Mouse (Mus musculus) forebrain, embryonic 11.5 days (tissue): ENCODE measurements around the gene Eid3. TPM values are rescaled to one million over a fixed set of nuclear protein-coding genes. Genes with fewer than 3 reads are reported as not detected.

Experiments
- ATAC-seq: fragments of 200-750 bp; cut with Nextera tagmentation; replicated peaks from 2 replicates; pipeline ENCODE4 v1.8.0; 2017; ENCODE audit warnings: moderate TSS enrichment; ENCODE audit not compliant: low FRiP score
- DNase-seq: peaks from one replicate; pipeline ENCODE4 v3.0.0-alpha.2; 2017; ENCODE audit warnings: low spot score
- H3K27ac ChIP-seq: fragments of 300-500 bp; sonication (generic); 2 replicates; pipeline ENCODE4 v1.5.1; 2014; ENCODE audit warnings: low read depth, low read length
- H3K27me3 ChIP-seq: fragments of 300-500 bp; sonication (generic); 2 replicates; pipeline ENCODE4 v1.6.1; 2014; ENCODE audit warnings: mild to moderate bottlenecking, low read length, mixed read lengths; ENCODE audit not compliant: control insufficient read depth, insufficient read depth
- H3K36me3 ChIP-seq: fragments of 300-500 bp; sonication (generic); 2 replicates; pipeline ENCODE4 v1.6.1; 2014; ENCODE audit warnings: mild to moderate bottlenecking, low read length, moderate library complexity, mixed read lengths; ENCODE audit not compliant: control insufficient read depth, insufficient read depth
- H3K4me1 ChIP-seq: fragments of 300-500 bp; sonication (generic); replicated peaks from 2 replicates; pipeline ENCODE4 v1.6.1; 2014; ENCODE audit warnings: low read length, mixed read lengths; ENCODE audit not compliant: control insufficient read depth, insufficient read depth
- H3K4me2 ChIP-seq: fragments of 300-500 bp; sonication (generic); 2 replicates; pipeline ENCODE4 v1.6.1; 2014; ENCODE audit warnings: low read depth, mild to moderate bottlenecking, low read length, moderate library complexity, mixed read lengths; ENCODE audit not compliant: severe bottlenecking
- H3K4me3 ChIP-seq: fragments of 300-500 bp; sonication (generic); 2 replicates; pipeline ENCODE4 v1.5.1; 2014; ENCODE audit warnings: low read depth, low read length
- H3K9ac ChIP-seq: fragments of 300-500 bp; sonication (generic); 2 replicates; pipeline ENCODE4 v1.6.1; 2014; ENCODE audit warnings: low read length
- H3K9me3 ChIP-seq: fragments of 300-500 bp; sonication (generic); 2 replicates; pipeline ENCODE4 v1.6.1; 2016; ENCODE audit warnings: low read length, mixed read lengths; ENCODE audit not compliant: control insufficient read depth
- WGBS: fragments of 180-500 bp; shearing (Covaris S2); extraction: QIAGEN DNeasy Blood & Tissue Kit; methylation state at CpG from one replicate; pipeline ENCODE4 v1.1.7; 2014; 5-methylcytosine and 5-hydroxymethylcytosine counted together
- polyA plus RNA-seq: library from polyadenylated mRNA; unstranded; fragments of >200 nt; fragmentation: Nextera tagmentation; extraction: Ambion mirVana; gene quantifications from 2 replicates; pipeline ENCODE4 v1.2.1, GENCODE M21; 2014

Eid3 gene
- polyA plus RNA-seq, 1 experiment from 2014 or later: 1.0 TPM

DNA sequence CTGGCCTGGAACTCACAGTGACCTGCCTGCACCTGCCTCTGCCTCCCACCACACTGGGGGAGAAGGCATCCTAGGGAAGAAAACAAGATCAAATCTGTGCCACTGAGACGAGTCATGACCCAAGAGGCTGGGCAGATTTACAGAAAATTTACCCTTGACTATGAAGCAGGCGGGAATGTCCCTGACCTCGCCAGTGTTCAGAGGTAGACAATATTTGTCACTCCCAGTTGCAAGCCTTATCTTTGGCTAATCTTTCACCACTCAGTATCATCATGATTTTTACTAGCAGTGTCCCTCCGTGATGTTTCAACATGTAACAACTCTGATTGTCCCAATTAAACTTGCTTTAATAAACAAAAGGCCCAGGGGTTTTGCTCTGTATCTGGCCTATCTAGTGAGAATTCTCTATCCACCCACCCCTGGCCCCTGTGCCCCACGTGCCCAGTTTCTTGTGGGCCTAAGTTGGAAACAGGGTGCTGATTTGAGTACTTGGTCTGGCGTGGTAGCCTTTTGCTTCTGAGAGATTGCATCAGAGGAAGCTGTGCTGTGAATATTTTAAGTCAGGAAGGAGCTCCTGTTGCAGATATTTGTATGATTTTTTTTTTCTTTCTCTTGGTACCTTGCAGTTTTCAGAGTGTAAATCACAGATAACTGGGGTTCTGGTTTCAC, 2.1 kb downstream of the Eid3 start:
- H3K4me1 ChIP-seq: no peaks in the 10 kb centered on the region
- DNase-seq (no peak), ATAC-seq (no peak)
- no peak overlapping the region for H3K27ac ChIP-seq
- H3K9me3 ChIP-seq: no peaks in the 10 kb centered on the region
- H3K9ac ChIP-seq: no peak overlapping the region
- no peak overlapping the region for H3K4me3 ChIP-seq
- H3K36me3 ChIP-seq: no peaks in the 10 kb centered on the region; the same call in 1 of the 2 replicates
- H3K4me2 ChIP-seq: no peak overlapping the region
- 90% methylated on average over 6 of the region's 6 CpGs for WGBS
- H3K27me3 ChIP-seq: no peaks in the 10 kb centered on the region

DNA sequence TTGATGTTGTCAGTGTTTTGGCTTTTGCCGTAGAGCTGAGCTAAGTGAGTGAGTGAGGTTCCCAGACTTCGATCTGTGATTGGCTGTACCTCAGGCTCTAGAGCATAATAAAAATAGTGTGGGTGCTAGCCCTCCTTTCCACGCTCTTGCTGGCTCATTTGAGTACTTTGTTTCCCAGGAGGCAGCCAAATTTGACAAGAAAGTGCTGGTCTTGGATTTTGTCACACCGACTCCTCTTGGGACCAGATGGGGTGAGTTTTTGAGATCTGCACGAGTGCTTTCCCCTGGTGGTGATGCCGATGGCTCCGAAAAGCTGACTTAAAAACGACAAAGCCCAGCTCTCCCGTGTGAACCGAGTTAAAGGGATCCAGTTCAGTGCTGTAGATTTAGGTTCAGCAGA, 9.0 kb downstream of the Eid3 start:
- DNase-seq (no peak), ATAC-seq (no peak)
- peaks cover 19% of the 10 kb centered on the region for H3K36me3 ChIP-seq
- no peaks in the 10 kb centered on the region for H3K27me3 ChIP-seq
- H3K27ac ChIP-seq: no peak overlapping the region
- WGBS: 88% methylated on average over 10 of the region's 10 CpGs
- no peaks in the 10 kb centered on the region for H3K4me1 ChIP-seq
- H3K9me3 ChIP-seq: no peaks in the 10 kb centered on the region
- no peak overlapping the region for H3K9ac ChIP-seq
- no peak overlapping the region for H3K4me3 ChIP-seq
- no peak overlapping the region for H3K4me2 ChIP-seq

DNA sequence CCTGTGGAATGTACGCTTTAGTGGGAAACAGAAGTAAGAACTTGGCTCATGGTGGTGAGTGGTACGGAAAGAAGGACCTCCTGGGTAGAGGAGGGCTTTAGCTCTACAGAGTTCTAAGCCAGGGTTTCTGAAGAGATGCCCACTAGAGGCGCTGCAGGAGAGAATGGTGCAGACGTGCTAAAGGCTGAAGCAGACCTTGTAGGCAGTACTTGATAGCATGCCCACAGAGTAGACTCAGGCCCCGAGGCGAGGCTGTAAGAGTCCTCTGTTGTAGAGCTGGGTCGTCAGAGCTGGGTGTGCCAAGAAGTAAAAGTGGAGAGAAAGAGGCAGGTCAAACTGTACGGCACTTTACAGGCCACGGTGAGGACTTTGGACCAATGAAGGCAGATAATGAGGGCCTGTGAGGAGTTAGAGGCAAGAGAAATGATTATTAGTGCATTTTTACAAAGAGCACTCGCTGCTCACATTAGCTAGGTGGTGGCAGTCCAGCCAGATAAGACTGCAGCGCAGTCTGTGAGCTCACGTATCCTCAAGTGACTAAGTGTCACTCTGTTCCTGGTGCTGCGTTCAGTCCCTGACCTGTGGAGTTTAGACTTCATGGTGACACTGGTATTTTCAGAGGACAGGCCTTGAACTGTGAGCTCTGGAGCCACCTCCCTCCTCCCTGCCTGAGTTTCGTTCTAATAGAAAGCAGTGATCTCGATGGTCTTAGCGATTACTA, 9.8 kb downstream of the Eid3 start:
- WGBS: 86% methylated on average over 16 of the region's 16 CpGs
- peaks cover 19% of the 10 kb centered on the region for H3K36me3 ChIP-seq

DNA sequence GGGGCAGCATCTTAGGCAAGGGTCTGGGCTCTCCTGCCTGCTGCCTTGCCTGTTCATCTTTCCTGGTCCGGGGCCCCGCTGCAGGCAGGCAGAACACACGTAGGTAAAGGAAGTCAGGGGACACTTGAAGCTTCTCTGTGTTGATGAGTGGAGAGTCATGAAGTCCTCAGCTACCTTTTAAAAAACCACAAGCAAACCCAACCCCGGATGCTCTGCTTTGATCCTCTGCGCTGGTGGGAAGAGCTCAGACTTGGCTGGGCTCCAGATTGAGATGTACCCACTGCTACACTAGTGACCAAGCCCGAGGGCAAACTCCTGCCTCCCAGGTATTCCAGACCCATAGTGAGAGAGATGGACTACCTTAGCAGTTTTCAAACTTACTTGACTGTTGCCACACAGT, 20.9 kb downstream of the Eid3 start:
- H3K4me3 ChIP-seq: no peak overlapping the region
- no peak overlapping the region for H3K27ac ChIP-seq
- ATAC-seq (no peak), DNase-seq (no peak)
- no peaks in the 10 kb centered on the region for H3K9me3 ChIP-seq
- no peaks in the 10 kb centered on the region for H3K4me1 ChIP-seq
- WGBS: 93% methylated on average over 6 of the region's 6 CpGs
- no peak overlapping the region for H3K9ac ChIP-seq
- H3K36me3 ChIP-seq: peaks cover 17% of the 10 kb centered on the region
- H3K27me3 ChIP-seq: no peaks in the 10 kb centered on the region
- H3K4me2 ChIP-seq: no peak overlapping the region

More for the DNA sequence above, 9.8 kb downstream of the Eid3 start:
- Histone ChIP-seq H3K27me3 (no peaks in the 10 kb centered on the region), H3K27ac (no peak overlapping the region), H3K9me3 (no peaks in the 10 kb centered on the region), H3K4me1 (no peaks in the 10 kb centered on the region), H3K4me2 (no peak overlapping the region), H3K9ac (no peak overlapping the region), H3K4me3 (no peak overlapping the region)
- DNase-seq: no peak
- no peak for ATAC-seq

DNA sequence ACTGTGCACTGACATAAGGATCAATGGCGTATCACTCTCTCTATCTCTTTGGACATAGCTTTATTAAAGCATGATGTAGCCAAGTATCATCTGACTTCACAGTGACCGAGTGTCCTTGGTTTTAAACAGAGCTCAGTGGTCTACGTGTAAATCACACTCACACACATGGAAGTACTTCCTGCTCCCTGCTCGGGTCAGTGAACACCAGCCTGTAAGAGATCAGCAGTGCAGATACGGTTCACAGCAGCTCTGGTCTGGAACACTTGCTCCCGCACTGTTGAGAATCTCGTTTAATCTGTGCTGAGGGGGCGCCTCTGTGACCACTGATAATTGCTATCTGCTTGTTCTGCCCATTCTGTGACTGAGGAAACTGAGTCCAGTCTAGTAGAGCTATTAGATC, 22.1 kb downstream of the Eid3 start:
- Histone ChIP-seq H3K9me3 (no peaks in the 10 kb centered on the region), H3K4me1 (no peaks in the 10 kb centered on the region), H3K27me3 (no peaks in the 10 kb centered on the region), H3K27ac (no peak overlapping the region), H3K36me3 (peaks cover 19% of the 10 kb centered on the region), H3K4me3 (no peak overlapping the region), H3K9ac (no peak overlapping the region), H3K4me2 (no peak overlapping the region)
- no peak for DNase-seq
- 93% methylated on average over 8 of the region's 8 CpGs for WGBS
- ATAC-seq: no peak

DNA sequence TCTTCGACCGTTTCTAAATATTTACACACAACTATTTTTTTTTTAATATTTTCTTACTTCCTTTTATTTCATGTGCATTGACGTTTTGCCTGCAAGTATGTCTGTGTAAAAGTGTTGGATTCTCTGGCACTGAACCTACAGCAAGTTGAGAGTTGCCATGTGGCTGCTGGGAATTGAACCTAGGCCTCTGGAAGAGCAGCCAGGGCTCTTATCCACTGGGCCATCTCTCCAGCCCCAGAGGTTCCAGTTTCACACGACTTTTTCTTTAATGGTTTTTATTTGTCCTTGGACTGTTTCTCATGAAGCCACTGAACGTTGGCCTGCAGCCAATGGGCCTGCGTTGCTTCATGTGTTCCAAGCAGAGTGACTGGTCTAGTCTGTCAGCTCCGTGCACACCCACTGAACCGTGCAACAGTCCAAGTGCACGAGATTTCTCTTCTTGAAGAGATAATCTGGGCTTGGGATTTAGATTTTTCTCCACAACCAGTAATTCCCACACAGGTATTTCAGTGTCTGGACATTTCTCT, 23.1 kb downstream of the Eid3 start:
- Histone ChIP-seq H3K4me1 (no peaks in the 10 kb centered on the region), H3K4me2 (no peak overlapping the region), H3K4me3 (no peak overlapping the region), H3K27ac (no peak overlapping the region), H3K9me3 (no peaks in the 10 kb centered on the region), H3K9ac (no peak overlapping the region), H3K27me3 (no peaks in the 10 kb centered on the region), H3K36me3 (peaks cover 16% of the 10 kb centered on the region)
- no peak for ATAC-seq
- DNase-seq: no peak
- WGBS: 89% methylated on average over 9 of the region's 9 CpGs

DNA sequence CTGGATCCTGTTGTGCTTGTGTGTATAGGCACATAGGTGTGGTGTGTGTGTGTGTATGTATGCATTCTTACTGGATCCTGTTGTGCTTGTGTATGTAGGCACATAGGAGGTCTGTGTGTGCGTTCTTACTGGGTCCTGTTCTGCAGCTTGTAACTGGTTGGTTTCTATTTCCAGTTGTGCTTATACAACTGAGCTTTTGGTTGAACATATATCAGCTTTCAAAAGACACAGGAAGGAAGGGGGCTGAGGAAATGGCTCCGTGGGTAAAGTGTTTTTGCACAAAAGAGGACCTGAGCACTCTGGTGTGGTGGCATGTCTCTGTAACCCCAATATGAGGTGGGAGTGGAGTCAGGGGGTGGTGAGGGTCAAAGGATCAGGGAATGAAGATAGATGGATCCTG, 24.5 kb downstream of the Eid3 start:
- DNase-seq (no peak), ATAC-seq (no peak)
- H3K4me2 ChIP-seq: no peak overlapping the region
- no peaks in the 10 kb centered on the region for H3K4me1 ChIP-seq
- peaks cover 16% of the 10 kb centered on the region for H3K36me3 ChIP-seq
- H3K9ac ChIP-seq: no peak overlapping the region
- no peak overlapping the region for H3K4me3 ChIP-seq
- H3K27ac ChIP-seq: no peak overlapping the region
- H3K27me3 ChIP-seq: no peaks in the 10 kb centered on the region
- H3K9me3 ChIP-seq: no peaks in the 10 kb centered on the region
- 82% methylated on average over 2 of the region's 2 CpGs for WGBS

DNA sequence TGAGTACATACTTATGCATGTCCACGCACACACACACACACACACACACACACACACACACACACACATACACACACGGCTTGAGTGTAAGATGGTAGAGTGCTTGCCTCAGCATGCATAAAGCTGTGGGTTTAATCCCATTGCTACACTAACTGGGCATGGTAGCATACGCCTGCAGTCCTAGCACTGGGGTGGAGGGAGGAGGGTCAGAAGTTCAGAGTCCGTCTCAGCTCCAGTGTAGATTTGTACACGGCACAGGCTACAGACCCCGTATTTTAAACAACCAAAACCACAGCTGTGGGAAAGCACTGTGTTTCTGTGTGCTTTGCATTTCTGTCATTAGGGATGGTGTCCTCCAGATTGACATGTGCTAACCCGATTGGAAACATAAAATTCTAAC, 25.0 kb downstream of the Eid3 start:
- no peak overlapping the region for H3K9ac ChIP-seq
- H3K27ac ChIP-seq: no peak overlapping the region
- no peak overlapping the region for H3K4me3 ChIP-seq
- no peak overlapping the region for H3K4me2 ChIP-seq
- H3K36me3 ChIP-seq: peaks cover 16% of the 10 kb centered on the region
- WGBS: 87% methylated on average over 7 of the region's 7 CpGs
- DNase-seq (no peak), ATAC-seq (no peak)
- no peaks in the 10 kb centered on the region for H3K27me3 ChIP-seq
- no peaks in the 10 kb centered on the region for H3K9me3 ChIP-seq
- H3K4me1 ChIP-seq: no peaks in the 10 kb centered on the region
